Mouse (Mus musculus) ovary, postnatal 10 days (tissue): ENCODE data around the gene Cdc42ep4.

Source experiments
- DNase-seq: peaks from one replicate; pipeline ENCODE4 v3.0.0; 2022; ENCODE audit warnings: low spot score

Gene Cdc42ep4

GRCm38 (mm10) chr11:113777878-113778464, 26.3 kb upstream of the Cdc42ep4 start:
- no peak for DNase-seq

GRCm38 (mm10) chr11:113776851-113777511, 25.3 kb upstream of the Cdc42ep4 start:
- no peak for DNase-seq

- no peak for DNase-seq
Observed at GRCm38 (mm10) chr11:113774773-113775172, 23.1 kb upstream of the Cdc42ep4 start.

GRCm38 (mm10) chr11:113773191-113773590, 21.5 kb upstream of the Cdc42ep4 start:
- DNase-seq: no peak

GRCm38 (mm10) chr11:113771187-113771586, 19.5 kb upstream of the Cdc42ep4 start:
- no peak for DNase-seq

GRCm38 (mm10) chr11:113768356-113768755, 16.7 kb upstream of the Cdc42ep4 start:
- DNase-seq: no peak

- DNase-seq: no peak
Observed at GRCm38 (mm10) chr11:113767285-113767684, 15.6 kb upstream of the Cdc42ep4 start.

- no peak for DNase-seq
Observed at GRCm38 (mm10) chr11:113766284-113766985, 14.8 kb upstream of the Cdc42ep4 start.

- no peak for DNase-seq
Observed at GRCm38 (mm10) chr11:113764132-113764849, 12.6 kb upstream of the Cdc42ep4 start.

- DNase-seq: no peak
Observed at GRCm38 (mm10) chr11:113763449-113763848, 11.8 kb upstream of the Cdc42ep4 start.

- DNase-seq: no peak
Observed at GRCm38 (mm10) chr11:113762136-113762797, 10.6 kb upstream of the Cdc42ep4 start.

- no peak for DNase-seq
Observed at GRCm38 (mm10) chr11:113761646-113762045, 10.0 kb upstream of the Cdc42ep4 start.

- DNase-seq: no peak
Observed at GRCm38 (mm10) chr11:113760476-113760875, 8.8 kb upstream of the Cdc42ep4 start.

GRCm38 (mm10) chr11:113758851-113759250, 7.2 kb upstream of the Cdc42ep4 start:
- no peak for DNase-seq

GRCm38 (mm10) chr11:113756578-113756977, 4.9 kb upstream of the Cdc42ep4 start:
- DNase-seq: no peak

GRCm38 (mm10) chr11:113755878-113756277, 4.2 kb upstream of the Cdc42ep4 start:
- DNase-seq: no peak

GRCm38 (mm10) chr11:113754845-113755244, 3.2 kb upstream of the Cdc42ep4 start:
- no peak for DNase-seq

GRCm38 (mm10) chr11:113752685-113753430, 1.2 kb upstream of the Cdc42ep4 start:
- DNase-seq: no peak

- no peak for DNase-seq
Observed at GRCm38 (mm10) chr11:113752158-113752661, 529 bp upstream of the Cdc42ep4 start.

GRCm38 (mm10) chr11:113750571-113751483, 854 bp downstream of the Cdc42ep4 start:
- peak; percentile 61 for DNase-seq
